Mouse (Mus musculus) retina, postnatal 7 days (tissue): ENCODE data around the gene Gprasp1.
A peak's percentile ranks its signal among the peaks of the same experiment; 100 is the strongest.
"Not testable (repeated sequence)": the region's sequence is repeated elsewhere in the genome, so short reads cannot be mapped to it uniquely, and the experiment has no call there.

ENCODE experiments used
- DNase-seq: peaks from one replicate; pipeline ENCODE4 v3.0.0-alpha.2; 2012; ENCODE audit warnings: low read depth, low spot score

Gprasp1 gene

GRCm38 (mm10) chrX:135835896-135836295 is 93.4 kb downstream of the Gprasp1 start:
- not testable (repeated sequence) for DNase-seq

GRCm38 (mm10) chrX:135837896-135838295 is 95.4 kb downstream of the Gprasp1 start:
- no peak for DNase-seq

GRCm38 (mm10) chrX:135838521-135839360 is 96.2 kb downstream of the Gprasp1 start, which contains the start of gene Gprasp2:
Gene Gprasp2 (plus strand): TSS chrX:135839034.
- peak; percentile 29 for DNase-seq

GRCm38 (mm10) chrX:135839397-135840391 is 97.2 kb downstream of the Gprasp1 start:
- peak; percentile 32 for DNase-seq
